Mouse (Mus musculus) liver, embryonic 14.5 days (tissue): ENCODE results near the gene BC107364. TPM values are rescaled to one million over a fixed set of nuclear protein-coding genes. Genes with fewer than 3 reads are reported as not detected.
"Not testable (repeated sequence)": the region's sequence is repeated elsewhere in the genome, so short reads cannot be mapped to it uniquely, and the experiment has no call there.

Source experiments
- ATAC-seq: fragments of 200-750 bp; cut with Nextera tagmentation; 2 replicates; pipeline ENCODE4 v1.8.0; 2017; ENCODE audit warnings: moderate number of reproducible peaks, mild to moderate bottlenecking, moderate library complexity; ENCODE audit not compliant: insufficient read depth
- DNase-seq, 3 experiments: peaks; one replicate each; pipeline ENCODE4 v3.0.0-alpha.2; 2012 to 2013; ENCODE audit warnings: low read depth in 3 of 3, low spot score in 3 of 3
- H3K27ac ChIP-seq: fragments of 300-500 bp; sonication (generic); 2 replicates; pipeline ENCODE4 v1.5.1; 2014; ENCODE audit warnings: moderate library complexity, mild to moderate bottlenecking, control low read depth, inconsistent platforms
- H3K27me3 ChIP-seq: fragments of 300-500 bp; sonication (generic); 2 replicates; pipeline ENCODE4 v1.6.1; 2014; ENCODE audit warnings: mild to moderate bottlenecking, low read length, moderate library complexity; ENCODE audit not compliant: control insufficient read depth, insufficient read depth
- H3K36me3 ChIP-seq: fragments of 300-500 bp; sonication (generic); replicated peaks from 2 replicates; pipeline ENCODE4 v1.6.1; 2014; ENCODE audit warnings: low read depth; ENCODE audit not compliant: control insufficient read depth, insufficient read depth
- H3K4me1 ChIP-seq, 2 experiments: fragments of 200-500 bp in 1 of 2; fragments of 300-500 bp in 1 of 2; sonication (generic) in 1 of 2; replicated peaks; 2 replicates each; pipeline ENCODE4 v1.6.1; 2012 to 2014; ENCODE audit warnings: antibody characterized with exemption in 1 of 2, inconsistent platforms in 1 of 2, low read length in 1 of 2; ENCODE audit not compliant: control insufficient read depth in 2 of 2, insufficient read depth in 2 of 2
- H3K4me2 ChIP-seq: fragments of 300-500 bp; sonication (generic); 2 replicates; pipeline ENCODE4 v1.6.1; 2014; ENCODE audit warnings: low read depth, mild to moderate bottlenecking, control low read depth, moderate library complexity
- H3K4me3 ChIP-seq, 2 experiments: fragments of 200-500 bp in 1 of 2; fragments of 300-500 bp in 1 of 2; sonication (generic) in 1 of 2; 2 replicates each; pipeline ENCODE4 v1.5.1; 2012 to 2014; ENCODE audit warnings: low read depth in 2 of 2, low read length in 2 of 2, mild to moderate bottlenecking in 2 of 2, control low read depth in 1 of 2, inconsistent platforms in 1 of 2, moderate library complexity in 1 of 2; ENCODE audit not compliant: insufficient read depth in 1 of 2
- H3K9ac ChIP-seq: fragments of 300-500 bp; sonication (generic); replicated peaks from 2 replicates; pipeline ENCODE4 v1.6.1; 2014; ENCODE audit warnings: mild to moderate bottlenecking, control low read depth, moderate library complexity
- H3K9me3 ChIP-seq: fragments of 300-500 bp; sonication (generic); 2 replicates; pipeline ENCODE4 v1.6.1; 2016; ENCODE audit warnings: low read length, mixed read lengths; ENCODE audit not compliant: control insufficient read depth
- CTCF ChIP-seq: IDR thresholded peaks from 2 replicates; pipeline ENCODE4 v1.5.1; 2016; ENCODE audit warnings: antibody characterized with exemption, low read depth, control low read depth
- EP300 ChIP-seq: IDR thresholded peaks from 2 replicates; pipeline ENCODE4 v1.6.1; 2016; ENCODE audit warnings: antibody characterized with exemption, low read depth
- WGBS: fragments of 180-500 bp; shearing (Covaris S2); extraction: QIAGEN DNeasy Blood & Tissue Kit; methylation state at CpG from one replicate; pipeline ENCODE4 v1.1.7; 2014; ENCODE audit not compliant: insufficient replicate concordance; 5-methylcytosine and 5-hydroxymethylcytosine counted together
- polyA plus RNA-seq, 2 experiments: library from polyadenylated mRNA; depleted of rRNA in 1 of 2; stranded (reverse) in 1 of 2; unstranded in 1 of 2; fragments of >200 nt; fragmentation: Nextera tagmentation in 1 of 2; extraction: Ambion mirVana in 1 of 2; gene quantifications; 2 replicates each; pipeline versions ENCODE4 v1.2.1 to v1.2.3; 2012 to 2014

Gene BC107364
- polyA plus RNA-seq, 2 experiments = not detected

DNA sequence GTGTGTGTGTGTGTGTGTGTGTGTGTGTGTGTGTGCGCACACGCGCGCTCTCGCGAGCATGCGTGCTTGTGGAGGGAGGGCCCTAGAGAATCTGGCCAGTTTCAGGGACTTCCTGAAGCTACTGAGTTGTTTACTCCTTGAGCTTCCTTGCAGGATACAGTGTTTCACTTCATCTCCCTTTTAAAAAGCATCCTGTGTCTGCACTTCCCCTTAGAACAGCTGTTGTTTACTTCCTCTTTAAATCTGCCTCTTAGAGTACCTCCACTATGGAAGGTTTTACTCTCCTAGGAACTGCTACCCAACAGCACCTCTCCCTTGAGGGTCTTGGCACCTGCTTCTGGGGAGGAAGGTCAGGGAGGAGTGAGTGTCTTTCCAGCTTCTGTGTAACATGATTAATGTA lies 55.2 kb downstream of the BC107364 start:
- no peak for DNase-seq
- no peak overlapping the region for H3K9ac ChIP-seq
- H3K4me2 ChIP-seq = no peak overlapping the region
- 0 out of 4 replicates have a peak, but pooled peaks cover 0 to 3% of the 10 kb centered on the region in 2 experiments for H3K4me1 ChIP-seq
- H3K27ac ChIP-seq = no peak overlapping the region
- whole genome bisulfite sequencing = 78% methylated on average over 7 of the region's 7 CpGs
- TF ChIP-seq EP300 (no peak), CTCF (no peak)
- no peaks in the 10 kb centered on the region for H3K36me3 ChIP-seq
- no peak for ATAC-seq
- H3K4me3 ChIP-seq = no peak overlapping the region
- peaks cover 27% of the 10 kb centered on the region for H3K27me3 ChIP-seq
- no peaks in the 10 kb centered on the region for H3K9me3 ChIP-seq

DNA sequence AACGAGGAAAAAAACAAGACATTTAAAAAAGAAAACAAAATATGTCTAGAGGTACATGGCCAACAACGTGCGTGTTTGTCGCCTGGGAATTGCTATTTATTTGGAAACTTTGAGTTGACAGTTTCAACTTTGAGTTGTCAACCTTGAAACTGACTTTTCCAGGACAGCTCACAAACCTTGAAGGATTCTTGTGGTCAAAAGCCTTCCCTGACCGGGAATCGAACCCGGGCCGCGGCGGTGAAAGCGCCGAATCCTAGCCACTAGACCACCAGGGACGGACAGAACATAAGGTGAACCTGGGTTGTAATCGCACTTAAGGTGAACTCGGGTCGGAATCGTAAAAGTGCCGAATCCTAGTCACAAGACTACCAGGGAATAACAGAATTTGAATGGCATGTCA lies 64.9 kb downstream of the BC107364 start:
- DNase-seq, H3K4me2 ChIP-seq, H3K27ac ChIP-seq, H3K9ac ChIP-seq, H3K9me3 ChIP-seq, H3K4me1 ChIP-seq, H3K4me3 ChIP-seq, H3K36me3 ChIP-seq: not testable (repeated sequence)
- ATAC-seq = peak; percentile 61; the same call in 1 of the 2 replicates
- H3K27me3 ChIP-seq = peaks cover 13% of the 10 kb centered on the region
- WGBS = no CpG with 5 or more reads among the region's 18 CpGs

Other genes with a start within 250 kb of the BC107364 start
- 32.2 and 34.0 TPM in 2 replicates for gene Bola1, start 232.6 kb downstream of the BC107364 start, polyA plus RNA-seq (2012; rRNA removed)
- 49.4 and 49.7 TPM in 2 replicates for gene Bola1, start 232.6 kb downstream of the BC107364 start, polyA plus RNA-seq (2014; fragmentation: Nextera tagmentation; extraction: Ambion mirVana)
- gene Hist2h2ab, start 232.4 kb downstream of the BC107364 start, polyA plus RNA-seq (2012; rRNA removed) = 0.68 TPM in 1 of 2 replicates, not detected in the other
- 0.52 TPM in 1 of 2 replicates, not detected in the other for gene Hist2h2ab, start 232.4 kb downstream of the BC107364 start, polyA plus RNA-seq (2014; fragmentation: Nextera tagmentation; extraction: Ambion mirVana)
- gene Hist2h2ac, start 231.4 kb downstream of the BC107364 start, polyA plus RNA-seq (2012; rRNA removed) = 18.5 and 20.7 TPM in 2 replicates
- gene Hist2h2ac, start 231.4 kb downstream of the BC107364 start, polyA plus RNA-seq (2014; fragmentation: Nextera tagmentation; extraction: Ambion mirVana) = 14.0 and 18.2 TPM in 2 replicates
- gene Hist2h2be, start 231.2 kb downstream of the BC107364 start, polyA plus RNA-seq (2012; rRNA removed) = 8.7 and 8.9 TPM in 2 replicates
- gene Hist2h2be, start 231.2 kb downstream of the BC107364 start, polyA plus RNA-seq (2014; fragmentation: Nextera tagmentation; extraction: Ambion mirVana) = 6.4 and 9.1 TPM in 2 replicates
- gene Hist2h3c2, start 213.2 kb downstream of the BC107364 start, polyA plus RNA-seq (2012; rRNA removed) = 91.6 and 122 TPM in 2 replicates
- 13.6 and 14.6 TPM in 2 replicates for gene Hist2h3c2, start 213.2 kb downstream of the BC107364 start, polyA plus RNA-seq (2014; fragmentation: Nextera tagmentation; extraction: Ambion mirVana)
- gene Hist2h2aa2, start 212.0 kb downstream of the BC107364 start, polyA plus RNA-seq (2012; rRNA removed) = 32.9 and 34.5 TPM in 2 replicates
- gene Hist2h2aa2, start 212.0 kb downstream of the BC107364 start, polyA plus RNA-seq (2014; fragmentation: Nextera tagmentation; extraction: Ambion mirVana) = 34.2 and 39.0 TPM in 2 replicates
- 45.7 and 46.3 TPM in 2 replicates for gene Hist2h2aa1, start 206.8 kb downstream of the BC107364 start, polyA plus RNA-seq (2012; rRNA removed)
- gene Hist2h2aa1, start 206.8 kb downstream of the BC107364 start, polyA plus RNA-seq (2014; fragmentation: Nextera tagmentation; extraction: Ambion mirVana) = 32.0 TPM in 2 replicates
- gene Hist2h3c1, start 205.6 kb downstream of the BC107364 start, polyA plus RNA-seq (2012; rRNA removed) = 2.4 and 3.6 TPM in 2 replicates
- 2.6 and 5.7 TPM in 2 replicates for gene Hist2h3c1, start 205.6 kb downstream of the BC107364 start, polyA plus RNA-seq (2014; fragmentation: Nextera tagmentation; extraction: Ambion mirVana)
- 12.2 and 16.3 TPM in 2 replicates for gene Hist2h4, start 189.0 kb downstream of the BC107364 start, polyA plus RNA-seq (2012; rRNA removed)
- 15.1 TPM in 2 replicates for gene Hist2h4, start 189.0 kb downstream of the BC107364 start, polyA plus RNA-seq (2014; fragmentation: Nextera tagmentation; extraction: Ambion mirVana)
- 68.0 and 127 TPM in 2 replicates for gene Hist2h3b, start 183.7 kb downstream of the BC107364 start, polyA plus RNA-seq (2012; rRNA removed)
- 91.2 and 100 TPM in 2 replicates for gene Hist2h3b, start 183.7 kb downstream of the BC107364 start, polyA plus RNA-seq (2014; fragmentation: Nextera tagmentation; extraction: Ambion mirVana)
- 9.5 and 16.9 TPM in 2 replicates for gene Hist2h2bb, start 182.6 kb downstream of the BC107364 start, polyA plus RNA-seq (2012; rRNA removed)
- 23.3 and 24.5 TPM in 2 replicates for gene Hist2h2bb, start 182.6 kb downstream of the BC107364 start, polyA plus RNA-seq (2014; fragmentation: Nextera tagmentation; extraction: Ambion mirVana)
- gene Fcgr1, start 158.3 kb downstream of the BC107364 start, polyA plus RNA-seq (2012; rRNA removed) = 2.8 and 3.3 TPM in 2 replicates
- 4.8 and 5.6 TPM in 2 replicates for gene Fcgr1, start 158.3 kb downstream of the BC107364 start, polyA plus RNA-seq (2014; fragmentation: Nextera tagmentation; extraction: Ambion mirVana)
- gene Hfe2, start 72.9 kb upstream of the BC107364 start, polyA plus RNA-seq (2012; rRNA removed) = 3.8 and 4.5 TPM in 2 replicates
- 4.3 and 4.4 TPM in 2 replicates for gene Hfe2, start 72.9 kb upstream of the BC107364 start, polyA plus RNA-seq (2014; fragmentation: Nextera tagmentation; extraction: Ambion mirVana)
- 33.2 and 42.8 TPM in 2 replicates for gene Txnip, start 105.7 kb upstream of the BC107364 start, polyA plus RNA-seq (2012; rRNA removed)
- 31.9 and 32.5 TPM in 2 replicates for gene Txnip, start 105.7 kb upstream of the BC107364 start, polyA plus RNA-seq (2014; fragmentation: Nextera tagmentation; extraction: Ambion mirVana)
- not detected in 2 replicates for gene Gm16253, start 124.7 kb upstream of the BC107364 start, polyA plus RNA-seq (2012; rRNA removed)
- not detected in 2 replicates for gene Gm16253, start 124.7 kb upstream of the BC107364 start, polyA plus RNA-seq (2014; fragmentation: Nextera tagmentation; extraction: Ambion mirVana)
- 6.2 and 11.8 TPM in 2 replicates for gene Polr3gl, start 141.9 kb upstream of the BC107364 start, polyA plus RNA-seq (2012; rRNA removed)
- 3.0 and 3.3 TPM in 2 replicates for gene Polr3gl, start 141.9 kb upstream of the BC107364 start, polyA plus RNA-seq (2014; fragmentation: Nextera tagmentation; extraction: Ambion mirVana)
- 0.08 TPM in 2 replicates for gene Ankrd34a, start 144.3 kb upstream of the BC107364 start, polyA plus RNA-seq (2012; rRNA removed)
- not detected in 2 replicates for gene Ankrd34a, start 144.3 kb upstream of the BC107364 start, polyA plus RNA-seq (2014; fragmentation: Nextera tagmentation; extraction: Ambion mirVana)
- 2.7 and 2.9 TPM in 2 replicates for gene Lix1l, start 148.8 kb upstream of the BC107364 start, polyA plus RNA-seq (2012; rRNA removed)
- gene Lix1l, start 148.8 kb upstream of the BC107364 start, polyA plus RNA-seq (2014; fragmentation: Nextera tagmentation; extraction: Ambion mirVana) = 0.32 and 0.48 TPM in 2 replicates
- 11.6 and 22.8 TPM in 2 replicates for gene Rbm8a, start 177.6 kb upstream of the BC107364 start, polyA plus RNA-seq (2012; rRNA removed)
- 69.1 and 73.6 TPM in 2 replicates for gene Rbm8a, start 177.6 kb upstream of the BC107364 start, polyA plus RNA-seq (2014; fragmentation: Nextera tagmentation; extraction: Ambion mirVana)
- gene Pex11b, start 183.1 kb upstream of the BC107364 start, polyA plus RNA-seq (2012; rRNA removed) = 10.5 and 10.7 TPM in 2 replicates
- 15.7 and 19.1 TPM in 2 replicates for gene Pex11b, start 183.1 kb upstream of the BC107364 start, polyA plus RNA-seq (2014; fragmentation: Nextera tagmentation; extraction: Ambion mirVana)
- gene Gm42957, start 183.2 kb upstream of the BC107364 start, polyA plus RNA-seq (2012; rRNA removed) = 0.02 TPM in 1 of 2 replicates, not detected in the other
- not detected in 2 replicates for gene Gm42957, start 183.2 kb upstream of the BC107364 start, polyA plus RNA-seq (2014; fragmentation: Nextera tagmentation; extraction: Ambion mirVana)
- gene Itga10, start 193.3 kb upstream of the BC107364 start, polyA plus RNA-seq (2012; rRNA removed) = 0.42 and 0.47 TPM in 2 replicates
- gene Itga10, start 193.3 kb upstream of the BC107364 start, polyA plus RNA-seq (2014; fragmentation: Nextera tagmentation; extraction: Ambion mirVana) = 0.05 TPM in 2 replicates
- 0.26 and 0.39 TPM in 2 replicates for gene Ankrd35, start 217.8 kb upstream of the BC107364 start, polyA plus RNA-seq (2012; rRNA removed)
- gene Ankrd35, start 217.8 kb upstream of the BC107364 start, polyA plus RNA-seq (2014; fragmentation: Nextera tagmentation; extraction: Ambion mirVana) = 0.13 and 0.22 TPM in 2 replicates
- 5.1 and 5.7 TPM in 2 replicates for gene Pias3, start 244.1 kb upstream of the BC107364 start, polyA plus RNA-seq (2012; rRNA removed)
- gene Pias3, start 244.1 kb upstream of the BC107364 start, polyA plus RNA-seq (2014; fragmentation: Nextera tagmentation; extraction: Ambion mirVana) = 3.6 and 4.1 TPM in 2 replicates